Mouse (Mus musculus) stomach, postnatal 0 days (tissue): ENCODE measurements around the gene Serpina3m.

Experiments used
- CTCF ChIP-seq: IDR thresholded peaks from 2 replicates; pipeline ENCODE4 v1.5.1; 2016; ENCODE audit warnings: antibody characterized with exemption, low read depth, mild to moderate bottlenecking, moderate library complexity
- EP300 ChIP-seq: optimal IDR thresholded peaks from 2 replicates; pipeline ENCODE3; 2016; ENCODE audit warnings: antibody characterized with exemption

GRCm38 (mm10) chr12:104433214-104433613 lies 94.9 kb downstream of the Serpina3m start:
- TF ChIP-seq CTCF (no peak), EP300 (no peak)
